Mouse (Mus musculus) retina, postnatal 1 day (tissue): ENCODE measurements around the gene Opa3.
A peak's percentile ranks its signal among the peaks of the same experiment; 100 is the strongest.

Source experiments
- DNase-seq: peaks from one replicate; pipeline ENCODE4 v3.0.0-alpha.2; 2012

Opa3 gene

DNA sequence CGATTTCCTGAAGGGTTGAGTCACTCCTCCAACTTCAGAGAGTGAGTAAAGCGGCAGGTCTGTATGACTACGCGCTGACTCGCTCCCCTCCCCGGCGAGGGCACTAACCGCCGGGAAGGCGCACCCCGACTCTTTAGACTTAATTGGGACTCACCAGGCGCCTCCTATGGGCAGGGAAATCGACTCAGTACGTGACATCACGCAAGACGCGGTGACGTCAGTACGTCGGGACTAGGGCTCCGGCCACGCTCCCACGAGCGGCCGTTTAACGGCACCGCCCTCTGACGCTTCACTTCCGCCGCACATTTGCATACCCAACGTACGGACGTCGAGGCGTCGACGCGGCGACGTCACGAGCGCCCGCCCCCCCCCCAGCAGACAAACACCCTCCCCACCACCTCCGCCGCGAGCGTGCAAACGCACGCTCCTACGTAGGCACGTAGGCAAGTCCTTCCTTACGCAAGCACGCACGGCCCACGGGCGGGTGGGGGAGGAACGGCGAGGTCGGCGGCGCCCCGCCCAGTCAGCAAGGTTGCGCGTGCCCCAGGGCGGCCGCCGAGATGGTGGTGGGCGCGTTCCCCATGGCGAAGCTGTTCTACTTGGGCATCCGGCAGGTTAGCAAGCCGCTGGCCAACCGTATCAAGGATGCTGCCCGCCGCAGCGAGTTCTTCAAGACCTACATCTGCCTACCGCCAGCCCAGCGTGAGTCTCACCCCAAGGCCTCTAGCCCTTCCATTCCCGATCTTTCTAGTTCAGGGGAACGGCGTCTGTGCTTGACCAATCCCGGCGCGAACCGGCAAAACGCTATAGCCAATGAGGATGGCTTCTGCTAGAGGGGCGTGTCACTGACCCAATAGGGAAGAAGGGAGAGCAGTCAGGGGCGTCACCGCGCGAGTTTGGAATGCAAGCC lies at the start of gene Opa3:
Gene Opa3, plus strand, starts transcription at position 452 of the 910 bp plus-strand sequence.
- peak; percentile 100 for DNase-seq

DNA sequence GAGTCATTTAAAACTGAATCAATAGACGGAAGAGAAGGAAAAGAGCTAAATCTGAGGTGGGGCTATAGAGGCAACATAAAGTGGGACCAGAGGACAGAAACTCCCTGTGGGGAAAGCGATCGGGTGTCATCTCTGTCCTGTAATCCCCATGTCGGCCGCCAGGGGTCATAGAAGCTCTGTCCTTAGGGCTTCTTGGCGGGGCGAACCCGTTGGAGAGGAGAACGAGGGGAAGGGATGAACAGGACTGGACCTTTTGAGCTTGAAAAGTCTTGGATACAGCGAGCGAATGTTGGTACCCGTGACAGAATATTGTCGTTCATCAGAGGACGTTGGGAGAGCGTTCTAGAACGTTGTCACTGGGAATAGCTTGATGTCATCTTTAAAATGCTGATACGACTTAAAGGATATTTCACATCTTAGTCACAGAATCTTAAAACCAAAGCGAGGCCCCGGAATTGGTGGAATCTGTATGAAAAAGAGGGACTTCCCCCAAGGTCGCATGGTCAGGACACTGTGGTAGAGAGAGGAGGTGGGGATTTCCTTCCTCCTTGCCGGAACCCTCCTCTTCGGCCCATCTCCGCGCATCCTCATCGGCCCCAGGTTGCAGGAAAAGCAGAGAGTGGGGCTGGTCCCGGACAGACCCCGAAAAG lies 49.6 kb upstream of the Opa3 start:
- DNase-seq, result peak; percentile 81

DNA sequence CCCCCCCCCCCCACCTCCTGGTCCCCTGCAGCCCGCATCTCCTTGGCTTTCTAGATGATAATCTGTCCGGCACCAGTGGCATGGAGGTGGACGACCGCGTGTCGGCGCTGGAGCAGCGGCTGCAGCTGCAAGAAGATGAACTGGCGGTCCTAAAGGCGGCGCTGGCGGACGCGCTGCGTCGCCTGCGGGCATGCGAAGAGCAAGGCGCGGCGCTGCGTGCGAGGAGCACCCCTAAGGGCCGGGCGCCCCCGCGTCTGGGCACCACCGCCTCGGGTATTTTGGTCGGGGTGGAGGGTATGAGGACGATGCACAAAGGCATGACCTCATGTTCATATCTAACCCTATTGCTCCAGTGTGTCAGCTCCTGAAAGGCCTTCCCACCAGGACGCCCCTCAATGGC lies 49.0 kb upstream of the Opa3 start:
- peak; percentile 85 for DNase-seq

DNA sequence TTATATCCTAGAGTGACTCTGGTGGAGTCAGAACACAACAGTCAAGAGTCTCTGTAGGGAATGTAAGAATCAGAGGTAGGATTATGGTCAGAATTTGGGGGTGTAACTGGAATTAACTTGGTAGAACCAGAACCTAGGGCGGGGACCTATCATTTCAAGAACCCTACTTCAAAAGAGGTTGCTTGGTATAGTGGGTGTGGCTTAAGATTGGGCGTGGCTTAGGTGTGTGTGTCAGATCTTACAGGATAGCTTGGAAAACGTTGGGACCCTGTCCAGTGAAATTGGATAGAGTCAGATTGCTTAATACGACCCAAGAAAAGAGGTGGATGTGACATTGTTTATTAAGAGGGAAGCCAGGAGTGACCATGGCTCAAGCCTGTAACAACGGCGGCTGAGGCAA lies 48.2 kb upstream of the Opa3 start:
- no peak for DNase-seq

DNA sequence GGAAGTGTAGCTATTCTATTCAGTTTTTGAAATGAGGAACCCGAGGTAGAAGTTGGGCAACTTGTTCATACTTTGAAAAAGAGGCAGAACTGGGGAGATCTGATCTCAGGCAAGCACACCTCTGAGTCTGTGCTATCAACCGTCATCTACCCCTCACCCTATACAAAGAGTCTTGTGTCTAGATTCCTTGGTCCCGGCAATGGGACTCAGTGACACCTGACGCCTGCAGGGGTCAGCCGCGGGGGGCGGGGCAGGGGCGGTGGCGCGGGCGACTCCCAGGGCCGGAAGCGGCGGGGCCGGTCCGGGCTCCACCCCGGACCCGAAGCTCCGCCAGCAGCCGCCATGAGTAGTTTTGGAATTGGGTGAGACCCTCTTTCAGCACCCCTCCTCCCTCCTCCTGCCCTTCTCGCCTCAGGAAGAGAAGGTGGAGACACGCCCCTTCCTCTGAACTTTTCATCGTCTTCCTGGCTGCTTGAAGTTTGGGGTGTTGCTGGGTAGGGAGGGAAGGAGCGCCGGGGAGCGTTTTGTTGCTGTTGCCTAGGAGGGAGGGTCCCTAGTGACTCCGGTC lies 47.2 kb upstream of the Opa3 start:
- DNase-seq, result peak; percentile 69

DNA sequence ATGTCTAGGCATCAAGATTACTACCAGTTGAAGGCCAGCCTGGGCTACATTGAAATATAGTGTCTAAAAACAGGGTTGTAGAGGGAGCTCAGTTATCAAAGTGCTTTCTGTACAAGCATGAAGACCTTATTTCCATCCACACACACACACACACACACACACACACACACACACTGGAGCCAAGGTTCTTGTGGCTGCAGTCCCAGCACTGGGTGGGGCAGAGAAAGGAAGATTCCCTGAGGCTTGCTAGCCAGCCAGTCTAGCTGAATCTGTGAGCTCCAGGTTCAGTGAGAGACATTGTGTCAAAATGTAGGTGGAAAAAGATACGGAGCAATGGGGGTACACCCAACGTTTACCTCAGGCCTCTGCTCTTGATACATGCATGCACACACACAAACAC lies 43.9 kb upstream of the Opa3 start:
- DNase-seq, result no peak

DNA sequence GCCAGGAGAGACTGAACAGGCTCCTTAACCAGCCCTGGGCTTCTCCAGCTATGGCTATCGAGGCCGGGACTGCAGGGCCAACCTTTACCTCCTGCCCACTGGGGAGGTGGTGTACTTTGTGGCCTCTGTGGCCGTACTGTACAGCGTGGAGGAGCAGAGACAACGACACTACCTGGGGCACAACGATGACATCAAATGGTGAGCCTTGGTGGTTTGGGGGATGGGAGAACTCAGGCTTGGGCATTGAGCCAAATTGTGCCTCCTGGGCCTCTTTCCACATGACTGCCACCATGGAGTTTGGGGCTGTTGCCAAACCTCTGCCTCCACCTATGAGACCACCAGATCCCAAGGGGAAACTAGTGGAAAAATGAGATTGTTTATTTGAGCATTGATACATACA lies 43.4 kb upstream of the Opa3 start:
- peak; percentile 87 for DNase-seq

DNA sequence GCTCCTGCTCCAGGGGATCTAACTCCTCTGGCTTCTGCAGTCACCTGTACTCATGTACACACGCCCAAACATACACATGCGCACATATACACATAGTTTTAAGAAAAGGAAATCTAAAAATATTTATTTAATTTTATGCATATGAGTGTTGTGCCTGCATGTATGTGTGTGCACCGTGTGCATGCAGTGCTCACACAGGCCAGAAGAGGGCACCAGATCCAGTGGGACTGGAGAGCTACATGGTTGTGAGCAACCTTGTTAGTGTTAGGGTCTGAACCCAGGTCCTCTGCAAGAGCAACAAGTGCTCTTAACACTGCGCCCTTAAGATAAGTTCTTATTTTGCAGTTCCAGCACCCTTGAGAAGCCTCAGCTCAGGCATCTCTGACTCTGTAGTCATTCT lies 33.5 kb upstream of the Opa3 start:
- no peak for DNase-seq

DNA sequence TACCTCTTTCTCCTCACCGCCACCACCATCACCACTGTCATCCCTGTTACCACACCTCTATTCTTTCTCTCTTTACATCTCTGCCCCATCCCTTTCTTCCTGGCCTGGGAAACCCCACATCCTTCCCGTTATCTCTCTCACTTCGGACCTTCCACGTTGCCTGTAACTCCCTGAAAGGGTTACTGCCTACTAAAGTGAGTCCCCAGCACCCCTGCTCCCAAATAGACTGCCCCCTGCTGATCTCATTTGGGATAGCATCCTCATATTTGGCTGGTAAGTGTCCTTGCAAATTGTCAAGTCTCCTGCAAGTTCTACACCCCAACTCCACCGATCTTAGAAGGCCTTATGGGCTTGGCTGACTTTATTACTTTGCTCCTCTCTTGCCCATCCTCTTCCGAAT lies 31.5 kb upstream of the Opa3 start:
- peak; percentile 70 for DNase-seq

DNA sequence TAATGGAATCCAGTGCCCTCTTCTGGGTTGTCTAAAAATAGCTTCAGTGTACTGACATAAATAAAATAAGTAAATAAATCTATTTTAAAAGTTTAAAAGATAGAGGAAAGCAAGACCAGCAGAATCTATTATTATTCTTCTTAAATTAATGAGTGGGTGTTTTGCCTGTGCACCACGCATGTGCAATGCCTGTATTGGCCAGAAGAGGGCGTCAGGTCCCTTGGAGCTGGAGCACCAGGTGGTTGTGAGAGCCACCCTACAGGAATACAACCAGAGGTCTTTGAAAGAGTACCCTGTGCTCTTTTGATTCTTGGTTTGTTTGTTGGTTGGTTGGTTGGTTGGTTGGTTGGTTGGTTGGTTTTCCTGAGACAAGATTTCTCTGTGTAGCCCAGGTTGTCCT lies 30.1 kb upstream of the Opa3 start:
- DNase-seq, result peak; percentile 39

DNA sequence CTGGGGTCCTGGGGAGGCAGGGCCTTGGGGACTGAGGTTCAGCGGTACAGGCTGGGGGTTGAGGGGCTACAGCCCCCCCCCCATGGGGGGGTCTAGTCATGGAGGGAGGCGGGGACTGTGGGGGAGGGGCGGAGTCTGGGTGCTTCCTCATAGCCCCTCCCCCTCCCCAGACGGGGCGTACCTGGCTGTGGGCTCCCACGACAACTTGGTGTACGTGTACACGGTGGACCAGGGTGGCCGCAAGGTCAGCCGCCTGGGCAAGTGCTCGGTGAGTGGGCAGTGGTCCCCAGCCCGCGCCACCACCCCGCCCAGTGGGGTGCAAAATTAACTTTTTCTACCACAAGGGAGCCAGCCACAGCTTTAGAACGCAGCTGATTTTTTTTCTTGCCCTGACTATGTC lies 26.5 kb upstream of the Opa3 start:
- DNase-seq, result no peak

DNA sequence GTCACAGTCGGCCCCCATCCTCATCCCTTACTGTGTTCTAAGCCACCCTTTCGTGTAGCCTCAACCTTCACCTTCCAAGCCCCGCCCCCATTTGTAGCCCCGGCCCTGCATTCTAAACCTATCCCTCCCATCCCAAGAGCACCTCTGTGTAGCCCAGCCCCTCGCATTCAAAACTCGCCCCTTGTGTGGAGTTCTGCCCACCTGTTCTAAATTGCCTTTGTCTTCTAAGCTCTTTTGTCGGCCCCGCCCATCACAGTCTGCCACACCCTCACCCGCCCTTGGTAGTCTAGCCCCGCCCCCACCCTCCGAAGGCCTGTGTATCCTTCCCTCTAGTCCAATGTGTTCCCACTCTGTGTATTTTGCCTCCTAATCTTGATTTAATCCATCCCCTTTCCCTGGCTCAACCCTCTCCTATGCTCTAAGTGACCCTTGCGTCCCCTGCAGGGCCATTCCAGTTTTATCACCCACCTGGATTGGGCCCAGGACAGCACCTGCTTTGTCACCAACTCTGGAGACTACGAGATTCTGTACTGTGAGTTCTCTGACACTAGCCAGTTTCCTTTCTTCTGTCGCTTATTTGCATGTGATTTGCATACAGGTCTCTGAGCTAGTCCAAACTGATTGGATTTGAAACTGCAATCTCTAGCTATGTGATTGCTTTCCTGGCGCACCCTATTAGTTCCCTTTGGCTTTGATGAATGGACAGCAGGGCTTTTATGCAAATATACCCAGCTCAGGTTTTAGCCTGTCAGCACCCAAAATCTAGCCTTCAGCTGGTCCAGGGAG lies 25.9 kb upstream of the Opa3 start:
- DNase-seq, result no peak

DNA sequence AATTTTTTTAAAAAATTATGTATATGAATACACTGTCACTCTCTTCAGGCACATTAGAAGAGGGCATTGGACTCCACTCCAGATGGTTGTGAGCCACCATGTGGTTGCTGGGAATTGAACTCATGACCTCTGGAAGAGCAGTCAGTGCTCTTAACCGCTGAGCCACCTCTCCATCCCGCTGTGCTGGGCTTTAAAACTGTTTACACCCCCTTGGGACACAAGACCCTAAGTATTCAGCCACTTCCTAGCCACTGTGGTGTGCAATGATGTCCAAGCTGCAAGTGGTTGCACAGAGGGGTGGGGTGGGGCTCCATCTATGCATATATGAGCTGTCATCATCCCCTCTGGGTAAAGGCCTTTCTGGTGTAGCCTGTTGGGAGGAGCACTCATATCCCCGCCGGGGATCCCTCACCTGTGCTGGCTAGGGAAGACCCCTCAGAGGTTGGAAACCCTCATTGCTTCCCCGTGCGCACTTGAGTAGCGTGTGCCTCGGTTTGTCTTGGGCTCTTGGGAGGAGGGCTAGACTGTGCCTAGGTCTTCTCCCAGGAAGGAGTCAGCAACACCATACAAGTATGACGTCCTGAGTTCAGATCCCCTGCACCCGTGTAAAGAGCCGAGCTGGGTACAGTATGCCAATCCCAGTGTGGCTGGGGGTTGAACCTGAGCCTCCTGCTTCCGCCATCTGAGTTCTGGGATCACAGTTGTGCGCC lies 19.8 kb upstream of the Opa3 start:
- no peak for DNase-seq

DNA sequence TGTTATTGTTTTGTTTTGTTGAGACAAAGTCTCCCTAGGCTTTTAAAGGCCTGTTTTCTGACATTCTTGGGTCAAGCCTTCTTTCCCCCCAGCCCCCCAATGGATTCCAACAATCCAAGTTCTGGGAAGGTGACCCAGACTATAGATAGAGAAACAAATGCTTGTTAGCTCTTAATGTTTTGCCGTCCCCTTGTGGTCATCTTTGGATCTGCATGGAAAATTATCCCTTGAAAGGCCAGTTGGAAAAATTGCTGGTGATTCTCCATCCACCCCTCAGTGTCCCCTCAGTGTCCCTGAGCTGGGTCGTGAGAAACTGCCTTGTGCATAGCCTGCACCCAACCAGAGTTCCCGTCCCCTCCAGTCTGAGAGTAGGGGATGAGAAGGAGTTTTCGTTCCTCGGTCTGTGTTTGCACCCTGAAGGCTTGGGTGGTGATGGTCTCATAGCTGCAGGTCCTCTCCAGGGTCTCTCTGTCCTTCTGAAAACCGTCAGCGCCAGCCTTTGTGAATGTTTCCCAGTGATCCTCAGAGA lies 19.1 kb upstream of the Opa3 start:
- DNase-seq, result peak; percentile 84

DNA sequence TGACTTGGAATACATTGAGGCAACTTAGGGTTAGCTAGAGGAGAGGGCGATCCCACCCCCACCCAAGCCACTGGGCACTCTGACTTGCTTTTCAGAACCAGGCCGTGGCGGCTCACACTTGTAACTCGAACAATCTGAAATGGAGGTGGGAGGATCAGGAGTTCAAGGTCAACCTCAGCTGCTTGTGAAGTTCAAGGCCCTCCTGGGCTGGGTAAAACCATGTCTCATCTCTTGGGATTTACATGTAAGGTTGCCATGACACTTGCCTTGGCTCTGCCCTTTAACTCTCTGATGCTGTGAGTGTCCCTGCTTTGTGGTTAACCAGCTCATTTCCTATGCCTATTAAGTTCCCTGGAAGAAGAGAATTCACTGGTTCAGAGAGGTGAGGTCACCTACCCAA lies 18.6 kb upstream of the Opa3 start:
- DNase-seq, result no peak

DNA sequence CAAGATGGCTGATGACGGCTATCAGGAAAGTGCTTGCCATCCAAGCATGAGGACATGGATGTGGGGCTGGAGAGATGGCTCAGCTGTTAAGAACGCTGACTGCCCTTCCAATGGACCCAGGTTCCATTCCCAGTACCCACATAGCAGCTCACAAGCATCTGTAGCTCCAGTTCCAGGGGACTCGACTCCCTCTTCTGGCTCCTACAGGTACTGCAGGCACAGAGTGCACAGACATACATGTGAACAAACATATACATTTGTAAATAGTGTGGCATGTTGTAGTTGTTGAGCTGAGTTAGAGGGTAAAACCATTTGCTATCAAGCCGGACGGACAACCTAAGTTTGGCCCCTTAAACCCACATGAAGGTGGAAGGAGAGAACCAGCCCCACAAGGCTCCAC lies 18.1 kb upstream of the Opa3 start:
- DNase-seq, result peak; percentile 29

DNA sequence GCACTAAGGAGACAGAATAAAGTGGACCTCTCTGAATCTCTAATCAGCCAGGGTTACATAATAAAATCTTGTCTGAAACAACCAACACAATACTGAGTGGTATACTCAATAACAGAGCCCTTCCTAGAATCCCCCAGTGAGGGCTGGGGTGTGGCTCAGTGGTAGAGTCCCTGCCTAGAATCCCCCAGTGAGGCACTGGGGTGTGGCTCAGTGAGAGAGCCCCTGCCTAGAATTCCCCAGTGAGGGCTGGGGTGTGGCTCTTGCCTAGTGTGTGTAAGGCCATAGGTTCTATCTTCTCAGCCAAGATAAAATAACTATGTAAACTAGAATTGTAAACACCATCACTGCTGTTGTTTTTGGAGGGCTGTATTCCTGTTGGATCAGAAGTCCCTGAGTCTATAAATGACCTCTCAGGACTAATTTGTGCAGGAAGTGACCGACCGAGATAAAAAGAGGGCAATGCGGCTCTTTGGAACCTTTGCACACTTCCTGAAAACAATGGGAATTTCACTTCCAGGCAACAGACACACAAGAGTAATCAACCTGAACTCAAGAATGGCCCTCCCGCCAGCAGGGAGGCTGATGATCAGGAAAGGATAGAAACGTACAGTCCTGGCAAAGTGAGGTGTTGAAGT lies 17.0 kb upstream of the Opa3 start:
- no peak for DNase-seq

DNA sequence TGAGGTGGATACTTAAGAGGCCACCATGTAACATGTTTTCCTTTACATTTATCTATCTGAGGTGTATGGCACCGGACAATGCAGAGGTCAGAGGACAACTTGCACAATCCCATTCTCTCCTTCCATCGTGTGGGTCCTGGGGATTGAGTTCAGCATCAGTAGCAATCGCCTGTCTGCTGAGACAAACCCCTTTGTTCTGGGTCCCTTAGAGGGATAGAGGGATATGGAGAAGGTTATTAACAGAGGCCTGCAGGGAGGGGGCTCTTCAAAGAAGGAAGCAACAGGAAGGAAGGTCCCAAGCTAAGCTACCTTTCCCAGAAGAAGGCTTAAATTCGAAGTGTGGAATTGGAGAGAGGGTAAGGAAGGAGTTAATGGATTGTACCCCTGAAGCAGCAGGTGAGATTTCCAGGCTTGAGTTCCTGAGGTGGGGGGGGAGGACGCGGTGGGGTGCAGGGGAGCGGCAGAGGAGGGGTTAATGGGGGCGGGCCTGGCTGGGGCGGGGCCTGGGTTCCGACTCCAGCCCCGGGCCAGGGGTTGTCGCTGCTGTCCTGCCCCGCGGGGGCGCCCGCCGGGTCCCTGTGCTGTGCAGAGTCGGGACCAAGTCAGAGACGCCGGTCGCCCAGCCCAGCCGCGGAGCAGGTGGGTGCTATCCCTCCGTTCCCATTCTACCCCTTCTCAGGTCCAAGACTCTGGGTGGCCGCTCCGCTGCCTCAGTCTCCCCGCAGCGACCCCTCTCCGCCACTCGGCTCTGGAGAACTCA lies 16.0 kb upstream of the Opa3 start, which contains the start of gene Gpr4:
Gene Gpr4, plus strand, starts transcription at position 543 of the 760 bp plus-strand sequence.
- peak; percentile 55 for DNase-seq

DNA sequence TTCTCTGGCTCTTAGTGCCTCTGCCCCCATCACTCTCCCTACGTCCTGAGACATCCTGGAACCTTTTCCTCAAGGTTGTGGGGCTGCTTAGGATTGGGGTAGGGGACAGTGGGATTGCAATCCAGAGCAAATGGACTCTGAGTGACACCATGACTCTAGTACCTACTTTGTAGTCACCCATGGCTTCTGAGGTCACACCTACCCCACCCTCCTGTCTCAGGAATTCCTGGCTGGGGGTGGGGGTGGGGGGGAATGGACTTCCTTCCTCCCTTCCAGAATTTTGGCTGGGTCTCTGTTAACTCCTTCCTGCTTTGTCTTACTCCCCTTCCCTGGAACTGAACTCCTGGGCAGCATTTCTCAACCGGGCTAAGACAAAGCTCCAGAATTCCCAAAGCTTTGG lies 14.7 kb upstream of the Opa3 start:
- DNase-seq, result no peak

DNA sequence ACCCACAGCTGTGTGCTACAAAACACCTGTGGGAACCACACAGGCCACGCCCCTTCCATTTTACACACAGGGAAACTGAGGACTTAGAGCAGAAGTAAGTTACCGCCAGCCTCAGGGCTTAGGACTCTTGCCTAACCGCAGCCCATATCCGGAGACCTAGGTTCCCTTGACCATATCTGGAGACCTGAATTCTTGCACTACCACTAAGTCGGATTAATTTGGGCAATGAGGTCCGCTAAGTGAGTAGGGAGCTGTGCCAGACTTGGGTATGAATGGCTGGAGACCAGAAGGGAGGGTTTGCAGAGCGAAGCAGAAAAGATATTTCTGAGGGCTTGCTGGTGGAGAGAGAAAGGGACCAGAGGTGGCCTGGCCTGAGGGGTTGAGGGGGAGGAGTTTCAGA lies 13.8 kb upstream of the Opa3 start:
- no peak for DNase-seq

DNA sequence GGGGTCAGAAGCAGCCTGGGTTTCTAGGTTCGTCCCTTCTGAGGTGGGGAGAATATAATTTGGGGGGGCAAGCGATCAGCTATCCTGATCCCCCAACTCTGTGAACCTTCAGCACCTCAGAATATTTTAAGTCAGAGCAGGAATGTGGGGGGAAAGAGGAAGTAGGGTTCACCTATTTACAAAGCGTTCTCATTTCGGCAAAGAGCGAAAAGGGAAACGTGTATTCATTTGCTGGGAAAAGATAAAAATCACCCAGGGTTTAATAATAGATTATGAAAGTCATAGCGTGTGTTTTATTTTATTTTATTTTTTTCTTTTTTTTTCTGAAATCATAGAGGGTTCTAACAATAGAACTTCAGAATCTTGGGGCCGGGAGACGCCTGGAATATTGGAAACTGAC lies 13.2 kb upstream of the Opa3 start:
- DNase-seq, result no peak
